Mouse (Mus musculus) left cerebral cortex, adult 11 months (tissue): ENCODE results near the gene Slc25a12.

ENCODE experiments used
- DNase-seq: peaks from one replicate; pipeline ENCODE4 v3.0.0; 2022; ENCODE audit warnings: low spot score

The Slc25a12 gene

DNA sequence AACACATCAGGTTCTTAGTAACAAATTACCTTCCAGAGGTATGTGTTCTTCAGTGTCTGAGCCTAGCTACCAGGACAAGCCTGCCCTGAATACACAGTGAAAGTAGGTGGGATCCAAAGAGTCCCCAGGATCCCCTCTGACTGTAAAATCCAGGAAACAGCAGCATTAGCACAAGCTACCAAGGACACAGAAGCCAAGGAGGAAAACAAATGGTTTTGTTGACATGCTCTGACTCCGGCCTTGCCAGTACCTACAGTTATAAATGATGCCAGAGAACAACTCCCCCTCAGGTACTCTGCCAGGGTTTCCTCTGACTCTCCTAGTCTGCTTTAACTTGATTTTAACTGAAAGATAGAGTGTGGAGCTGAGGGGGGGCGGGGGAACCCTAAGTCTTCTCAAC is 18.0 kb downstream of the Slc25a12 start:
- DNase-seq: no peak

DNA sequence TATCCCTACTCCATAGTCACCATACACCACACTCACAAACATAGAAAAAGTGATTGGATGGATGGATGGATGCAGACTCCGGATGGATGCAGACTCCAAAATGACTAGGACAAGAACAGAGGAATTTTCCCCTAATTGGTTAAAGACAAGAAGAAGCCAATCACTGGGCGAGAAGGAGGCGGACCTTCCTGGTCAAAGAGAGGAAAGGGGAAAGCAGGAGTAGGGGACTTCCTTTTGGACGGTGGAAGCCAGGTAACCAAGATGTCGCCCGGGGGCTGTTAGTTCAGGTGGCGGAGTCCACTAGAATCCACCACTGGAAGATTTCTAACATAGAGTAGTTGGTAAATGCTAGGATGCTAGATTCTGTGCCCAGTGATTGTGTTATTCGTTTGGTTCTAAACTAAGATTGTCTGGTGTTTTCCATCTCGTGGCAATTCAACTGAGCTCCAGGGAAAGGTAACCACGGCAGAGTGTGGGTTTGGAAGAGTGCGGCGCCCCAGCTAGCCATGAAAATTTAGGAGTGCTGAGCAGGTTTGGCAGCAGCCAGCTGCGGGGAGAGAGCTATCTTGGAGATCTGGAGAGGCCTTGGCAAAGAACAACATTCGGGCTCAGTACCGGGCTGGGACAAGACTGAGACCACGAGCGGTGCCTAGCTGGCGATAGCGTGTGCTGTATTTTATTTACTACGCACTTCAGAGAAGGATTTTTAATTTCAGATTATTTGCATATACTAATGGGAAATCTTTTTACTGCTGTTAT is 19.6 kb downstream of the Slc25a12 start:
- no peak for DNase-seq

DNA sequence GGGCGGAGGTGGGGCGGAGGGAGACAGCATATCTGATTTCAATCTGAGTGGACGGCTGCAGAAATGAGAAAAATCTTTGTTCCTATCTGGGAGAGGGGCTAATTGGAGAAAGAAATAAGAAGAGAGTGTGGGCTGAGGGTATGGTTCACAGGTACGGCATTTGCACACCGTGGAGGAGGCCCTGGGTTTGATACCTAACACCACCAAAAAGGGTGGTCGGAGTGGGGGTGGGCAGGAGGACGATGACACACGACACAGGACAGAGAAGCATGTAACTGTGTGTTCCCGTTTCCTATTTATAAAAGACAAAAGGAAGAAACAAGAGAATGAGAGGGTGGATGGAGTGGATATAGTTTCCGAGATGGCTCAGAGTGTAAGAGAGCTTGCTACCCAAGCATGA is 20.4 kb downstream of the Slc25a12 start:
- DNase-seq: no peak

DNA sequence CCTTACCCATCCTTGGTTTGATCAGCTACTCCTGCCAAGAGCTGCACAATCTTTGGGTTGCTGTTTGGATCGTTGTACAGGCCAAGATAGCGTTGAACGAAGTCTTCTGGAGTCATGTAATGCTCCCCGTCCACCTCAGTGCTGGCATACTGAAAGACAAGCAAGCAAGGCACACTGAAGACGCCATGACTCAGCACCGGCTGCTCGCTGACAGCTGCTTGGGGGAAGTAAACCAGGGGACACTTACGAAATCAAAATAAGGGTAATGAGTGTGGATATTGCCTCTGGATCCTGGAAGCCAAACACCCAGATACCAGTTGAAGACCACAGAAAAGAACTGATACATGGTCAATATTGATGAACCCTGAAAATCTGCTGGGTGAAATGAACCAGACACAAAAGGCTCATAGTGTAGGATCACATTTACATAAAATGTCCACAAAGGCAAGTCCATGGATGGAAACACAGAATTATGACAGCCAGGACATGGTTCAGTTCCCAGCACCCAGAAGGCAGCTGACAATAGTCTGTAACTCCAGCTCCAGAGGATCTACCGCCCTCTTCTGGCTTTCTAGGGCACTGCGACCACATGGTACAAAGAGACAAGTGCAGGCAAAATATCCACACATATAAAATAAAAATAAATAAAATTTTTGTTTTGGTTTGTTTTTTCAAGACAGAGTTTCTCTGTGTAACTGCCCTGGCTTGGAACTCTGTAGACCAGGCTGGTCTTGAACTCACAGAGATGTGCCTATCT is 23.5 kb downstream of the Slc25a12 start:
- DNase-seq: no peak

DNA sequence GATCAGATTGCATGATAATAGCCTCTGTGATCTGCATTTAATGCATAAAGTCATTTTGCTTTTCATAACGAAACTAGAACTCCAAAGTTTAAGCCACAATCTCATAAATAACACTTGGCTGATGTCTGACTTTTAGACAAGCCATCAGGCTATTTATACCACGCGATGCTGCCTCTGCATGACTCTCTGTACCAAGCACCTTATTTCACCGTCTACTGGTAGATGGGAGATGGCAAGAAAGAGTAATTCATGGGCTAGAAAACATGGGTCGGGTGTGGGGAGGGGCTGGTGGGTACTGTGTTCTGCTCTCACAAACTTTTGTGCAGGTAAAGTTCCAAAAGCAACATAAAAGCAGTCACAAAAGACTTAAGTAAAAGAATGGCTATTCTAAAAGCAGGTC is 27.4 kb downstream of the Slc25a12 start:
- no peak for DNase-seq

DNA sequence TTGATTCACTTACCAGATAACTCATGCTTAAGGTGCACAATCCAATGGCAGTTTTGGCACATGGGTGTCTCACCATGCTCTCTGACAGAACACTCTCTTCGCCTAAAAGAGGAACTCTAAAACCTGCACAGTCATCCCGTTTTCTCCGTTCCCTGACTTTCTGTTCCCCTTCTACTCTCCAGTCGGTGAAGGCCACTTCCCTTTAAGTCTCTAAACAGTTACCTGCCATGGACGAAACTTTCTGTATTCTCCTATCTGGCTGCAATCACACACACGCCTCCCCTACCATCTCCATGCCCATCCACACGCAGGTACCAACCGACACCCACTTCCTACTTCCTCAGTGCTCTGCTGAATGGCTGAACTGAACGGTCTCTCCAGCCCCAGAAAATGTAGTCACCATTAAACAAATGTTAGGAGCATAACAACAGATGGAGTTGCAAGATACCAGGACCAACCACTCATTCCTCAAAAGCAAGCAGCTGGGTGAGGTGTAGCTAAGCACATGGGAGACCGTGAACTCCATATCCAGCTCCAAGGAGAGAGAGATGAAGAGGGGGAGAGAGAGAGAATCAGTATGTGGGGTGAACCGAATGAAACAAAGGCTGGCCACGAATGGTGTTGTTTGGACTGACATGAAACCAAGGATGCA is 29.3 kb downstream of the Slc25a12 start:
- DNase-seq: no peak

DNA sequence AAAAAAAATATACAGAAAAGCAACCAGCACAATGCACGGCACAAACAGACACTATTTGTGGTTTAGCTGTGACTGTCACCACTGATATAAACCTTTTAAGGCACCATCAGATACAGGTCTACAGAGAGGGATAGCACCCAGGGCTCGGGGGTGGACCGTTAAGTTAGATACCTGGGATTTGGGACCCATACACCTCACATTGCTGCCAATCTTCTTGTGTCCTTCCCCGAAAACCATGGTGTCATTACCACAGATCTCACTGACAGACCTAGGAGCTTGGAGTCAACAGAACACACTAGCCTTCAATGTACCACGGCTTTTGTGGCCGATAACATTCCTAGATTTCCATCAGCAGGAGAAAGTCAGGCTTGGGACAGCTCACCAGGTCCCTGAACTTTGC is 30.9 kb downstream of the Slc25a12 start:
- no peak for DNase-seq

DNA sequence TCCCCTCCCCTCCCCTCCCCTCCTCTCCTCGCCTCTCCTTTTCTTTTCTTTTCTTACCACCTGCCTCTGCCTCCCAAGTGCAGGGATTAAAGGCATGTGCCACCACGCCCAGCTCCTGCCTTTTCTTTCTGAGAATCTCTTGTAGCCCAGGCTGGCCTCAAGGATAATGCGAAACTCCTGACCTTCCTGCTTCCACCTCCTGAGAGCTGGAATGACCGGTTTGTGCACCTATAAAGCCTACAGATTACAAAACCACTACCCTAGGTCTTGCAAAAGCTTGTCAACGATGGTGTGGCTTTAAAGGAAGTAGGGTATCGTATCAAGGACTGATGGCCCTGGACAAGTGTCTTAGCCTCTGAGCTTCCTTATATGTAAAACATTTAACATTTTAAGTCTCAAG is 31.3 kb downstream of the Slc25a12 start:
- no peak for DNase-seq

DNA sequence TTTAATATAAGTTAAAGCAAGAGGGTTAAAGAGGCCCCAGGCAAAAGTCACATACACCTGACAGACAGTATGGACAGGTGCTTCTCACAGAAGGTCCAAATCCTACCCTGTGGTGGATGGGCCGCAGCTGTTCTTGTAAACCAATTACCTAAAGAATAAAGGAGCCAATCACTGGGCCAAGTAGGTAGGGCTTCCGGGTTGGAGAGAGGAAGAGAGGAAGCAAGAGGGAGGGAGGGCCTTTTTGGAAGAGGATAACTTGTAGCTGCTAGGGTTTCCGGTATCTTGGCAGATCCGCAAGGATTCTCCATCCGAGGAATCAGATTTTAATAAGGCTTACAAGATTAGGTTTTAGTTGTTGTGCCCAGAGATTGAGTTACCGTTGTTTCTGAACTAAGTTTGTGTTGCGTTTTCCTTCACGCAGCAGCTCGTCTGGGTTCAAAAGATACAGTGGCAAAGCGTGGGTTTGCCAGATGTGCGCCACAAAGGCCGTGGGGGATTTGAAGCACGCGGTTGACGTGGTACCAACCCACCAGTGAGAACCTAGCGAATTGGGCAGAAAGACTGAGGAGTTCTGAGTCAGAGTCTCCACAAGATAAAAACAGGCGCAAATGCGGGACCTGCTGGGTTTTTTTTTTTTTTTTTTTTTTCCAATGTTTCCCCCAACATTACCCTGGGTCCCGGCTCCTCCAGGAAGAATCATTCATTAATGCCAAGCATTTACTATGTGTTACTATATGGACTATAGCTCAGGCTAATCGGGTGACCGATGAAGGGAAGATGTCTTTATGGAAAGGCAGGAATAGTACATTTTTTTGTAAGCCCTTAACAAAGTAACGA is 33.3 kb downstream of the Slc25a12 start:
- DNase-seq: no peak

DNA sequence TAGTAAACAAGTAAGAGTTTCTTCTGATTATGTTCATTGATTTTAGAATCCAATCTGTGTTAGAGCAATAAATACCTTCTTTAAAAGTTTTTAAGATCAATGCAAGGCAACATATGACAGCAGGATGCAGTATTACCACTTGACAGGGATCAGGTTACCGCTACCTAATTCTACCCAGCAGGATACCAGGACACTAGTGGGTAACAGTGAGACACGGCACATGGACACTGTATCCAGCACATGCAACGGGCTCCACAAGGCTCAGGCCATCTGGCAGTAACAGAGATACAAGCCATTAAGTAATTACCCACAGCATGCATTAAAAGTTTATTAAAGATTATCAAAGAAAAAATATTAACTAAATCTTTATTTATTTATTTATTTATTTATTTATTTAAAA is 37.8 kb downstream of the Slc25a12 start:
- no peak for DNase-seq

DNA sequence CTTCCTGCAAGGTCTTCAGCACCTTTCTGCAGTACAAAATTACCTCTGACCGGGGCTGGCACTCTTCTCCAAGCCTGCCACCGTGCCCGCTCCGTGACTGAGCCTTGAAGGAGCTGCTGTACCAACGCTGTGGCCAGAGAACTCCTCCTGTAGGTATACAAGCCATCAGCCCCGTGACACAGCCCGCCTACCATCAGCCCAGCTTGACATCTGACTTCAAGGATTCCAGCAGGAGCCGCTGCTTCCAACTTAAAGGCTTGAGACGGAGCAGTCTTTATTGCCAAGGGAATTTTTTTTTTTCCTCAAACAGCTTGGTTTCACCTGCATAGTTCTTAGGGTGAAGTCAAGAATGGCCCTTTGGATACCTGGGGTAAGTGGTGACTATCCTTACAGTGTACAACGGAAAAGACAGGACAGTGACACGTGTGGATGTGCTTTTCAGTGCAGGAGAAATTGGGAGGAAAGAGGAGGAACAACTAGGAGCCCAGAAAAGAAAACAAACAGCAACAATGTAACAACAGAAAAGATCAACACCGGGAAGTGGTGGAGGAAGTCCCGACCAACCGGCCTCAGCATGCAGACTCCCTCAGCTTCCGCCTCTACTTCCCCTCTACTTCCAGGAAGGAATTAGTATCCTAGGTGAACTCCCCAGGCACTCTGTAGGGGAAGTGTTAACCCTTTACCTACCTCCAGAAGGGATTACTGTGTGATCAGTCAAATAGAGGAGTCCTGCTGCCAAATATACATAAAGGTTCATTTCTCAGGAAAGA is 39.0 kb downstream of the Slc25a12 start:
- no peak for DNase-seq

DNA sequence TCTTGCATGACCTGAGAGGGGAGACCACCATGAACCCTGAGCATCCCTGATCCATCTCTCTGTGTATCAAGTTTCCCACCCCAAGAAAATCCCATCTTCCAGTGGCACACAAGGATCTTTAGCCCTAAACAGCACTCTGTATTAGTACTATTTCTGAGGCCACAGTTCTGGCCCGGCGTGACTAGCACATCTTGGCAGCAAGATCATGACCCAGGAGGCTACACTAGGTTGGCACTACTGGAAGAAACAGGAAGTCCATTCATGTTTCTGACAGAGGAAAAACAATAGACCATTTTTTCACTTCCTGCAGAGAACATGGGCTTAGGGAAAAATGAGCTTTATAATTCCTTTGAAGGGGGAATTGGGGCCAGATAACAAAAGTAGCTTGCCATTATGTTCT is 39.8 kb downstream of the Slc25a12 start:
- no peak for DNase-seq

DNA sequence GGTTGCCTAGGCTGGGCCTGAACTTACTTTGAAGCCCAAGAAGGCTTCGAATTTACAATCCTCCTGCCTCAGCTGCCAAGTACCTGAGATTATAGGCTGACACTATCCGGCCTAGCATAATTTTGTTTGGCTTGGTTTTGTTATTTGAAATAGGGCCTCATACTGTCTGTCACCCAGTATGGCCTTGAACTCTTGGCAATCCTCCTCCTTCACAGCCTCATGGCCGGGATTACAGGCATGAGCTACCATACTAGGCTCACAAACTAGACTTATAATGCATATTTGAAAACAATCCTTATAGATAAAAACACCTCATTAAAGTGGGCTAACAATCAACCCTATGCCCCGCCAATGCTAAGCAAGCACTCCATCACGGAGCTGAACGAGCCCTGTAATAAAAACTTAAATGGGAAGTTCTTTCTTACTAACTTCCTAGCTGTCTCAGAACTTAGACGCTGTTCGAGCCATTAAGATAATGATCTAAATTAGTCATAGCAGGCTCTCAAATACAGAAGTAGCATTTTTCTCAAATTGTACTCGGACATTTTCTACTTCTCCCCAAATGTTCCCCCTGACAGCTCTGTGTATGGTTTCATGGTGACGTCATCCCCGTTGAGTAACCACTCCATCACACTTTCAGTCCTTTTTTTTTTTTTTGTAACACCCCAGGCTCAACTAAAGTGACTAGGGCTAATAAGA is 40.6 kb downstream of the Slc25a12 start:
- no peak for DNase-seq

DNA sequence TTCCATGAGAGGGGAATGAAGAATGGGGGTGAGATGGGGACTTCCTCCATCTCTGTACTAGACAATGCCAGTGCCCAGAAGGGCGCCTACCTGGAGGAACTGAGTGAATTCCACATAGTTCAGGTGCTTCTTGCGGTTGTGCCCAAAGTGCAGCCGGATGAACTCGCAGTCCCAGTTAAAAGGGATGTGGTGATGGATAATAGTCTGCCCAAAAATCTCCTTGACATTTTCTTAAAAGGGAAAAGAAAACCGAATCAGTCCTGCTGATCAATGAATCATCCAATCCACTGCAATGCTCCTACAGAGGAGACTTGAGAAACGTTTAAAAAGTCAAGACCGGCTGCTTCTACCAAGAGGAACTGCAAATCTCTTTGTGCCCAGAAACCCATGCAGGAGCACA is 43.7 kb downstream of the Slc25a12 start:
- DNase-seq: no peak

DNA sequence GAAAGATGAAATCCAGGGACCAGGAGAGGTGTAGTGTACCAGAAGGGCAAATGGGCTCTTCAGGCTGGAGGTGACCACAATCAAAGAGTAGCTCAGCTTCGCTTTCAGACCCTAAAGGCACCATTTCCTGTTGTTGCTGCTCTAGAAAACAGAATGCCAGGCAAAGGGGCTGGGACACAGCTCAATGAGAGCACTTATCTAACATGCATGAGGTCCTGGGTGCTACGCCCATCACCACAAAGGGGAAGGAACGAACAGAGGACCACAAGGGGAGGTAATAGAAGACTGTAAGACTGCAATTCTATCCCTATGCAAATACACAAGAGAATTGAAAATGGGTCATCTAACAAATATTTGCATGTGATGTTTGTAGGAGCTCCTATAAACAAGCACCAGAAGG is 46.1 kb downstream of the Slc25a12 start:
- no peak for DNase-seq

DNA sequence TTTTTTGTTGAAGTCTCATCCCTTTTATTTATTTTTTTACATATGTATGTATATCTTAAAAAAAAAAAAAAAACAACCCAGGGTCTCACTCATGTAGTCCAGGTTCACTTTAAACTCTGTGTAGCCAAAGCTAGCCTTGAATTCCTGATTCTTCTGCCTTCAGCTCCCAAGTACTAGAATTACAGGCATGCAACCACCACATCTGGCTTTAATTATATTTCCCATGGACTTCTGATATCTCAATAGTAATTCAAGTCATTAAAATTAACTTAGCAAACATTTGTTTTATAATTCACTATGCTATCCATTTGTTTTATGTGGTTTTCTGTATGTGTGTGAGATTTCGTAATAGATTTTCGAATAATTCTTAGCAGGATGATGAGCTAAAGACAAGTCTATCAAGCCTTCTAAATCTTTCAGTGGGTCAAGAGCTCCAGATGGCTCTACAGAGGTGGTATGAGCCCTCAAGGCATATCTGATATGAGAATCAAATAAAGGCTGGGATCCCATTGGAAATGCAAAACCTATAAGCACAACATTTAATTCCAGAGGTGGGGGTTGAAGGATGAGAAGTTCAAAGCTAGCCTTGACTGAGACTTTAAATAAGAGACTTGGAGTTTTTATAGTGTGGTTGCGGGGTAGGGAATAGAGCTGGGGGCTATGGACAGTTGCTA is 51.3 kb downstream of the Slc25a12 start:
- DNase-seq: no peak

DNA sequence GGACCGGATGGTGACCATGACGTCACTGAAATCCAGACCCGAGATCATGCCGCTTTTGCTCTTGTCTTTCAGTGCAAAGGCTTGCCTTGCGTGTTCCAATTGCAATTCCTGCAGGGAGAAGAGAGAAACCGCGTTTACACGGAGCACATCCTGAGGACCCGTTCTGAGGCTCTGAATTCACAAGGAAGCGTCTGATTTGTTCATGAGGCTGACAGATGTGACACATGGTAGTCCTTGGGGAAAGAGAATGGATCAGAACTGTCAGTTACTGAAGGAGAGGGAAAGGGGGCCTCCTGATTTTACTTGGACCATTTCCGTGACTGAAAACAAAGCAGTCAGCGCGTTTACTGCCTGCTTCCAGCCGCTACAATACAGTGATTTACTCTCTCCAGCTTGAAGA is 52.5 kb downstream of the Slc25a12 start:
- DNase-seq: no peak

DNA sequence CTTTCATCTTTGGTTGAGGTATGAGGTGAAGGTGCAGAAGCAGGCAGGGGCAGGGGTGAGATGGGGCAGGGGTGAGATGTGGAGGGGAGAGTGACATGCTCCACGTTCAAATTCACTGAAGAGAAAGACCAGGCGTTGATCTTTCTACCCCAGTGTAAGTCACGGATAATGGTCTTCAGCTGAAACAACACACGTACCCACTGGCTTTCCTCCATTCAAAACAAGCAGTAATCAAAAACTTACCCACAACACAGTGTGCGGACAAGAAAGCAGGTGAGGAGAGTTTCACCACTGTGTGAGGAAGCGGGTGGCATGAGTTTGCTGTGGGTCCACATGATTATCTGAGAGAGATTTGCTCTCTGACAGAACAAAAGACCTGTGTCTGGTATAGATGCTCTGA is 53.5 kb downstream of the Slc25a12 start:
- DNase-seq: no peak

DNA sequence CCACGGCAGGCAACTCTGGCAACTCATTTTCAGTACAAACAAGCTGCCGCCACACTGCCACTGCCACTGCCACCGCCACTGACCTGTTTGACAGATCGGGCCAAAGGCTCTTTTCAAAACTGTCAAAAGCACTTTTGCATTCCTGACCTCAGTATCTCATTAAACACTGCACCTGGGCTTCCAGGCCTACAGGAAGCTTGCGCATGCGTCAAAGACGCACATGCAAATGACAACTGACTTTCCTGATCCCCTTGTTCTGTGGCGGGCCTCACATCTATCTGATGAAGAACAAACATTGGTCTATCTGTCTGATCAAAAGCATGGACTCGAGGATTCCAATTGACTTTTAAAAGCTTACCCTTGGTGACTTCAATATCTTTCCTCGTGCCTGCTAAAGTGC is 55.5 kb downstream of the Slc25a12 start:
- DNase-seq: no peak

DNA sequence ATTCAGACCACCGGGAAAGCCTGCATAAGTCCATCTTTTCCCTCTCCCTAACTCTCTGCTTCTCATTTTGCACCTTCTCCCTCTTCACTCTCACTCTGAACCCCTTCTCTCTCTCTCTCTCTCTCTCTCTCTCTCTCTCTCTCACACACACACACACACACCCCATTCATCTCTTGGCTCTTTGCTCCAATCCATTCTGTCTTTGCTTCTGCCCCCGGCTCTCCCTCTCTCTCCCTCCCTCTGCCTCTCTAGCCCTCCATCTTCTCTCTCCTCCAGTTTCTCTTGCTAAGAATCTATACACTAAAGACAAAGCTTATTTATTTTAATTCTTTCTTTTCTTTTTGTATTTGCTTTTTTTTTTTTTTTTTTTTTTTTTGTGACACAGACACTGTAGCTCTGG is 57.8 kb downstream of the Slc25a12 start:
- no peak for DNase-seq
